Mouse (Mus musculus) E14TG2a.4 (cell line): ENCODE measurements around the gene Lime1.
A peak's percentile ranks its signal among the peaks of the same experiment; 100 is the strongest.

ENCODE experiments used
- CTCF ChIP-seq: conservative IDR thresholded peaks from 2 replicates; pipeline ENCODE4 v1.5.1; 2014; ENCODE audit warnings: low read length
- NANOG ChIP-seq: IDR thresholded peaks from 2 replicates; pipeline ENCODE4 v1.6.1; 2014; ENCODE audit warnings: borderline replicate concordance, low read length, mixed read lengths
- POU5F1 ChIP-seq: IDR thresholded peaks from 2 replicates; pipeline ENCODE4 v1.6.1; 2014; ENCODE audit warnings: low read length, borderline replicate concordance

- no peak for TF ChIP-seq CTCF
- TF ChIP-seq POU5F1: peak; percentile 29; the same call in 1 of the 2 replicates
- peak; percentile 98 for TF ChIP-seq NANOG
Observed at GRCm38 (mm10) chr2:181332542-181332941, 47.3 kb upstream of the Lime1 start.
